Mouse (Mus musculus) 3134 (cell line): ENCODE results near the gene Slc48a1.

ENCODE experiments used
- DNase-seq: peaks from one replicate; pipeline ENCODE4 v3.0.0-alpha.2; 2011; ENCODE audit warnings: low spot score; ENCODE audit not compliant: insufficient read length; ENCODE audit errors: extremely low read depth

The Slc48a1 gene

DNA sequence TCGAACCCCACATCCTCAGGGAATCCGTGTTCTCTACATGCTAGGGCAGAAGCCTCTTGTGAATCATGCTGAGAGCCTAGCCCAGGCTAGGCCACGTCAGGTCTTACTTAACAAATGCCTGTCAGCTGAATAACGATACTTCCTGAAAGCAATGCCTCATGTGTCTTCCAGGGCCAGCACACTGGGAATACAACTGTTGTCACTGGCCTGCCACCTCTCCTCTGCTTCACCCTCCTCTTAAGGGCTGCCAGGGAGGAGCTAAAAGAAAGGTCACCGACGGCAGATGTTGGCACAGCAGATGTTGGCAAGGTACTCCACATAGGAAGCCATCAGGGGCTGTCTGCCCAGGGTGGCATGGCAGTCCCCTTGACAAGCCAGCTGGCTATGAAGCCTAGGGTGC is 45.7 kb downstream of the Slc48a1 start:
- DNase-seq: peak; percentile 58

DNA sequence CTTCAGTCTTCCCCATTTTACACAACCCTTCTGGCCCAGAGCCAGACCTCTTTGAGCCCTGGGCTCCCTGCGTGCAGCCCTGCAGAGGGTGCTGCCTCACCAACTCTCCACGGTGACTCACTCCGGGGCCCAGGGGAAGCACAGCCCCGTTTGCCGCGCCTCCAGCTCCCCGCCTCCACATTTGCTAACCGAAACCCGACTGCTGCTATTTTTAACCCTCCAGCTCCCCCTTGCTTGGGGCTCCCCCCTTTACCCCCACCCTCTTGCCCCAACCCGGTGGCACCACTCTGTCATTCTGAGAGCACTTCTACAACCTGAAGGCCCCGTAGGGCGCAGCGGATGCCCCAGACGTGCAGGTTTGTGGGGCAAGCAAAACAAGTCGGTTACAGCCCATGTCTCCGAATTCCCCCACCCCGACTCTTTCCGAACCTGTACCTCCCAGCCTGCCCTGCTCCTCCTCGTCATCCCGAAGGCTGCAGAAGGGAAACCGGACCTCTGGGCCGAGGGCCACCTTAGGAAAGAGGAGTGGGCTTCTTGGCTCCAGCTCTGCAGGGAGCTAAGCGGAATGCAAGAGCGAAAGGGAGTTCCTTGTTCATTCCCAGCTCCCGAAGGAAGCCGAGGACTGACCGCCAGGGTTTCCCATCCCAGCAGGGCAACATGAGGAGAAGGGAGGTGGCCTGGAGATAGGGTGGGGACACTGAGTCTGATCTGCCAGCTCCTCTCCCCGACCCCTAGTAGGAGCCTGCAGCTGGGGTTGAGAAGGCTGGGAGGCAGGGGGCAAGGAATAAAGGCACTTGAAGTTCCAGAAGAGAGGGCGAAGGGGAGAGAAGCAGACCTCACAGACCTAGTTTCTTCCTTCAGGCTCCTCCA is 47.0 kb downstream of the Slc48a1 start:
- DNase-seq: peak; percentile 92

GRCm38 (mm10) chr15:97825941-97826587 is 47.7 kb downstream of the Slc48a1 start:
- DNase-seq: no peak

- DNase-seq: no peak
These were observed 48.4 kb downstream of the Slc48a1 start for GRCm38 (mm10) chr15:97826588-97827261.

DNA sequence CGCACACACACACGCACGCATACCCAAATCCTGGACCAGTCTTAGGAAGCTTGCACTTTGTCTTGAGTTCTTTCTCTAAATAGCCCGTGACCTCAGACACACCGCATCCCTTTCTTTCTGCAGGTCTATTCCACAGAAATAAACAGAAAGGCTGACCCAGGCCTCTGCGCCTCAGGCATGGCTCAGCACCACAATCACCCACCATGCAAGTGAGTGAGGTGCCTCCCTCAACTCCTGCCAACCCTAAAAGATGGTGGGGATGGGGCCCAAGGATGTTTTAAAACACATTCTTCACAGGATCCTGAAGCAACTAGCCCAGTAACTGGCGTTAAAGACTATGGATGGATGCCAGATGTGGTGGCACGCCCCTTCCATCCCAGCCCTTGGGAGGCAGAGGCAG is 49.1 kb downstream of the Slc48a1 start:
- DNase-seq: no peak

DNA sequence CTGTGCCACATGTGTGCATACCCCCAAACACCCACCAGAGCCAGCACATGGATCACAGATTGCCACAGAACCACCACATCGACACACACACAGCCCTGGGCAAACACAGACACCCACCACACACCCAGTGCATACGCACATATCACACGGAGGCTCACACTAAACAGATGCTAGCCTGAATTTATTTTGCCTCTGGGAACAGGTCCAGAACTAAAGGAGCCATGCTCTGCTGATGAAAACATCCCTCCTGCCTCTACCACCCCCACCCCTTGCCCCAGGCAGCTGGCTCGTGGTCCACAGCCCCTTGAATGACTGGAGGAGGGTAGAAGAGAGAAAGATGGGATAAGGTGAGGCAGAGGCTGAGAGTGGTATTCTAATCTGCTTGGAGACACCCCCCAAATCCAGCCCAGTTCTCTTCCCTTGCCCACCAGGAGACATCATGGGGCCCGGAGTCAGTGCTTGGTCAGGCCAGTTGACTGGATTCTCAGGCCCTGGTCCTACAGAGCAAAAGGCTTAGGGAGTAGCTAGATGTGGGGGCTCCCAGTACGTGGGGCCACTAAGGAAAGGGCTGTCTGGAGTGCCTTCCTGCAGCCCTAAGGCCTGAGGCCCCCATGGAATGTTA is 50.0 kb downstream of the Slc48a1 start:
- no peak for DNase-seq

DNA sequence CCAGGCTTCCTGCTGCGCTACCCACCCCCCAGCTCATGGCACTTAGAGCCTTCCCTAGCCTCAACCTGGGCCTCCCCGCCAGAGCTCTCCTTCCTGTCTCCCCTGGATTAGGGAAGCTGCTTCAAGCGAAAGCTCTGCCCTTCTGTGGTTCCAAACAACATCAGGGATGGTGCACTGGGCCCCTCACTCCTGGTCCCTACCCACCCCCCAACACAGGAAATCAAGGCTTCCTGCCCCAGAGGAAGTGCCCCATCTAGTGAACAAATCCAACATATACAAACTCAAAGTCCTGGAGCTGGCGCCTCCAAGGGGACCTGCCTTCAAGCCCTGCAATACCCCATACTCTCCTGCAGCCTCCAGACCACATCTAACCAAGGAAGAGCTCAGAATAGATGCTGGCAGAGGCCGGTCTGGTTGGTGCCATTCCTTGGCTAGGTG is 50.6 kb downstream of the Slc48a1 start:
- DNase-seq: no peak

DNA sequence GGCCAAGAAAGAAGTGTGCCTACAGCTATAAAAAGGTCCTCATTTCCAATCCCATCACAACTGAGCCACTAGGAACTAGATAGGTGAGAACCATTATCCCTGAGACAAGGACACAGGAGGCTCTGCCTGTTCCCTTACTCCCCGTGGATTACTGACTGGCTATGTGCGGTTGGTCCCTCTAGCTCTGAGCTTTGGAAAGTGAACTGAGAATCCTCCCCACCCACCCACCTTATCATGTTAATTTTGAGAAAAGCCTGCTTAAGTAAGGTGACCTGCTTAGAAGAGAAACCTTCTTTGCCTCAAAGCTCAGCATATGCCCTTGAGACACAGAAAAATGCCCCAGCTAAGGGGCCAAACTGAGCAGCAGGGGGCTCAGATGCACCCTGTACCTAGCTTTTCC is 51.1 kb downstream of the Slc48a1 start:
- DNase-seq: no peak

GRCm38 (mm10) chr15:97830253-97830787 is 52.0 kb downstream of the Slc48a1 start:
- no peak for DNase-seq

DNA sequence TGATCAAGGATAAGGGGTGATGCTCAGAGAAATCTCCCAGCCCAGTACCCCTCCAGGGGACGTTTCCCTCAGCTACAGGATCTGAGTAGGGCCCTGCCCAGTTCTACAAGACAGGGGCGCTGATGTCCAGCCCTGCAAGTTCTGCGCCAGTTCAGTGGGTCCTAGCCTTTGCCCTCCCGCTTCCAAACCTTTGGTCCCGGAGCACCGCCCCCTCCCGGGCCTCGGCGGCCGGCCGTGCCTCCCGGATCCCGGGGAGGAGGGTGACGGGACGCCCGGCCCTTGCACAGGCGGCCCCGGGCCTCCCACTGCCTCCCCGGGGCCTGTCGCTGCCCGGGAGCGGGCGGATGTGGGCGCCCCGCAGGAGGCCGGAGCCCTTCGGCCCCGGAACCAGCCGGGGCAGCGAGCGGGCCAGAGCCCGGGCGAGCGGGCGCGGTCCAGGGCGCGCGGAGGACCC is 52.5 kb downstream of the Slc48a1 start:
- DNase-seq: peak; percentile 70

GRCm38 (mm10) chr15:97831242-97831986 is 53.1 kb downstream of the Slc48a1 start:
- peak; percentile 89 for DNase-seq

GRCm38 (mm10) chr15:97831987-97832640 is 53.8 kb downstream of the Slc48a1 start:
- peak; percentile 80 for DNase-seq

DNA sequence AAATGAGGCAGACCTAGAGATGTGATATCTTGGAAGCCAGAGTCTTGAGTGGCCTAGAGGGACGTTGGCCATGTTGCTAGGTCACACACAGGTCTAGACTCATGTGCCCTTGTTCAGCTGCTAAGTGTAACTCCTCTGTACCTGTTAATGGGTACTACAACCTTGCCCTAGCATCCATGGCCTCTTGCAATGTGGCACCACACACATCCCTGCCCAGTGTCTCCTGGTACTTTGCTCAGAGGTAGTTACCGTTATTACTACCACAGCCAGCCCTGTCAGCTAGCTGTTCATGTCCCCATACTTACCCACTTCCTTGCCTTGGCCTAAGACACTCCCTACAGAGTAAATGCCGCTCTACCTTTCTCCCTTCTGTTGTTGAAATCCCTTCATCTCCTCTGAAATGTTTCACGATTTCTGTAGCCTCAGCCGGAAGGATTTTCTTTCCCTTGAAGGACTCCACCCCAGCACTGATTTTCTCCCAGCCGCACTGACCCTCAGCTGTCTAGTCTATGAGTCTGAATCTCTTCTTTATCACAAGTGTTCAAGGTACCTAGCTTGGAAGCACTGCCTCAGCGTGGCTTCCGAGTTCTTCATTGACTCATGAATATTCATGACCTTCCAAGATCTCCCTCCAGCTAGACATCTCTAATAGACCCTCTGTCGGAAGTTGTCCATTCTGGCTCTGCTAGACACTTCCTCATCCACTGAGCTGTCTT is 54.6 kb downstream of the Slc48a1 start:
- no peak for DNase-seq

GRCm38 (mm10) chr15:97836153-97836893 is 58.0 kb downstream of the Slc48a1 start:
- no peak for DNase-seq

GRCm38 (mm10) chr15:97836894-97837247 is 58.6 kb downstream of the Slc48a1 start:
- no peak for DNase-seq

- DNase-seq: peak; percentile 78
These were observed 59.3 kb downstream of the Slc48a1 start for GRCm38 (mm10) chr15:97837491-97838061.

- DNase-seq: no peak
These were observed 60.1 kb downstream of the Slc48a1 start for GRCm38 (mm10) chr15:97838395-97838794.

DNA sequence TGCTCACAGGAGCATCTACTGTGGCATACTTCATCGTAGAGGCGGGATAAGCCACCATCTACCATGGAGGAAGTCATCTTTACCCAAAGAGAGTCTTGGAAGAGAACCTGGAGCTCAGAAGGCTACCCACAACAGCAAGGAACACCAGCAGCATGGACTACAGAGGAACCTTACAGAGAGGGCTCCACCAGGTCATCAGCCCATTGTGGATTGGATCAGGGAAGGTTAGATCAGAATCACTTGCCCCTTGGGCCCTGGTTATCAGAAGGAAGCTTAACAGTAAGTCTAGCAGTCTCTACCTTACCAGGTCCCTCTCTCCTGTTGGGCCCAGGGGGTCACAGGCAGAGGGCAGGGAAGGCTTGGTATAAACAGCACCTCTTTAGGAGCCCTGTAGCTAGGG is 60.7 kb downstream of the Slc48a1 start:
- DNase-seq: no peak
